13 mouse cellular contexts compared by ENCODE assay signal in the genomic region with DNA sequence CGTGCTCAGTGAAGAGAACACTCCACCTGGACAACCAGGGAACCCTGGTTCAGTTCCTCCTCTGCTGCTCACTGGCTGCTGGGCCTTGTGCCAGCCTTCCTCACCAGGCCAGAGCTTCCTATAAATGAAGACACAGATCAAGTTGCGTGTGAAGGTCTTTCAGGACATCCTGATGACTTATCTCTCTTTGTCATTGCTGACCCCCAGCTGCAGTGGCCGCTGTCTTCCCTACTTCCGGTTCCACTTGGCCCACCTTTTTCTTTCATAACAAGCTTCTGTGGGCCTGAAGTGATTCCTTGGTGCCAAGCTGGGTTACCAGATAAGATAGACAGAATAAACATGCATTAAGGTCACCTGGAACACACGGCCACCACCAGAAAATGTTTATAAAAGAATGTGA.
DNase-seq lines count a peak whose midpoint lies in the region; ATAC-seq and TF ChIP-seq lines count a peak whose summit lies in the region.
"Had no signal": no experiment of that assay in that cellular context is flagged by ENCODE, and none has a peak within 500 bp of the region (broad histone marks: within the 10 kb centered on the region; RNA-seq: fewer than 3 reads in every experiment).

No protein-coding gene starts in this region.

- H3K4me3 ChIP-seq in heart, embryonic 16.5 days (ENCODE audit: low read length), result no peak overlapping the region
- H3K4me3 ChIP-seq in lung, postnatal 0 days (ENCODE audit: low read depth, low read length), result no peak overlapping the region
- H3K4me3 ChIP-seq in forebrain, embryonic 13.5 days, result no peak overlapping the region
- H3K4me3 ChIP-seq: heart, embryonic 15.5 days; limb, embryonic 13.5 days; myocyte had no signal

- H3K9me3 ChIP-seq in heart, embryonic 16.5 days (replicated peaks; ENCODE audit: control insufficient read depth, low read length), result no peaks in the 10 kb centered on the region
- no peaks in the 10 kb centered on the region for H3K9me3 ChIP-seq in lung, postnatal 0 days (ENCODE audit: low read length)
- H3K9me3 ChIP-seq in forebrain, embryonic 13.5 days (replicated peaks), result no peaks in the 10 kb centered on the region
- H3K9me3 ChIP-seq: heart, embryonic 15.5 days; limb, embryonic 13.5 days had no signal

- H3K9ac ChIP-seq in heart, embryonic 16.5 days (ENCODE audit: low read length), result no peak overlapping the region
- H3K9ac ChIP-seq in lung, postnatal 0 days (replicated peaks; ENCODE audit: low read depth), result no peak overlapping the region
- H3K9ac ChIP-seq in forebrain, embryonic 13.5 days, result no peak overlapping the region
- H3K9ac ChIP-seq: heart, embryonic 15.5 days; limb, embryonic 13.5 days had no signal

- WGBS in heart, embryonic 16.5 days, result 25% methylated on average over 5 of the region's 5 CpGs
- WGBS in lung, postnatal 0 days, result 18% methylated on average over 5 of the region's 5 CpGs
- 88% methylated on average over 5 of the region's 5 CpGs for WGBS in forebrain, embryonic 13.5 days

- peaks cover 37% of the 10 kb centered on the region for H3K4me1 ChIP-seq in heart, embryonic 16.5 days (ENCODE audit: control insufficient read depth, insufficient read depth, low read length)
- peaks cover 35% of the 10 kb centered on the region for H3K4me1 ChIP-seq in lung, postnatal 0 days (ENCODE audit: insufficient read depth, low read depth, low read length)
- peaks cover 54% of the 10 kb centered on the region for H3K4me1 ChIP-seq in forebrain, embryonic 13.5 days

- H3K27ac ChIP-seq in heart, embryonic 16.5 days (ENCODE audit: low read length), result 0 out of 2 replicates have a peak overlapping the region, but pooled peaks have one; percentile 4
- H3K27ac ChIP-seq in lung, postnatal 0 days (ENCODE audit: low read length), result peak overlapping the region; percentile 69
- no peak overlapping the region for H3K27ac ChIP-seq in forebrain, embryonic 13.5 days
- H3K27ac ChIP-seq: heart, embryonic 15.5 days had no signal

- no peaks in the 10 kb centered on the region for H3K36me3 ChIP-seq in heart, embryonic 16.5 days (ENCODE audit: control insufficient read depth, insufficient read depth)
- H3K36me3 ChIP-seq in lung, postnatal 0 days (ENCODE audit: insufficient read depth, low read length), result no peaks in the 10 kb centered on the region
- H3K36me3 ChIP-seq in forebrain, embryonic 13.5 days (ENCODE audit: poor library complexity, severe bottlenecking), result no peaks in the 10 kb centered on the region
- H3K36me3 ChIP-seq: heart, embryonic 15.5 days; limb, embryonic 13.5 days had no signal

- no peak for ATAC-seq in heart, embryonic 16.5 days (replicated peaks; ENCODE audit: extremely low read depth, insufficient read depth, low FRiP score)
- peak; percentile 51 for ATAC-seq in common myeloid progenitor, adult 5-6 weeks (replicated peaks; ENCODE audit: low read depth, poor library complexity, severe bottlenecking)
- ATAC-seq in lung, postnatal 0 days, result peak; percentile 34
- ATAC-seq in forebrain, embryonic 13.5 days, result no peak
- ATAC-seq: intestine, embryonic 16.5 days had no signal

- no peak overlapping the region for H3K4me2 ChIP-seq in heart, embryonic 16.5 days (ENCODE audit: low read depth, low read length)
- no peak overlapping the region for H3K4me2 ChIP-seq in lung, postnatal 0 days (replicated peaks; ENCODE audit: low read depth, low read length)
- no peak overlapping the region for H3K4me2 ChIP-seq in forebrain, embryonic 13.5 days
- H3K4me2 ChIP-seq: heart, embryonic 15.5 days; limb, embryonic 13.5 days had no signal

- peak; percentile 95 for TF ChIP-seq EP300 in lung, postnatal 0 days (IDR thresholded peaks at IDR 0.05)

- H3K27me3 ChIP-seq in heart, embryonic 16.5 days (ENCODE audit: control insufficient read depth, insufficient read depth, low read length), result no peaks in the 10 kb centered on the region
- H3K27me3 ChIP-seq in lung, postnatal 0 days (replicated peaks; ENCODE audit: insufficient read depth, low read length), result no peaks in the 10 kb centered on the region
- H3K27me3 ChIP-seq in forebrain, embryonic 13.5 days, result no peaks in the 10 kb centered on the region
- H3K27me3 ChIP-seq: limb, embryonic 13.5 days had no signal

- peak; percentile 33 for TF ChIP-seq CTCF in lung, postnatal 0 days (IDR thresholded peaks at IDR 0.05)

- DNase-seq in heart, adult 8-10 months (ENCODE audit: low spot score), result no peak
- peak; percentile 20 for DNase-seq in 3T3-L1 (ENCODE audit: low read depth, low spot score)
- DNase-seq in lung, postnatal 0 days (ENCODE audit: low spot score), result peak; percentile 72
- DNase-seq in spleen, adult 18-20 months, result no peak
- DNase-seq in ovary, postnatal 10 days (ENCODE audit: low spot score), result no peak
- DNase-seq: thymus, postnatal 25 days had no signal

Comparison
In these comparisons a context has a peak if more than half of its experiments do, and no peak if none do; other contexts are left out.
1. ATAC-seq: peak in common myeloid progenitor, adult 5-6 weeks (single experiment) and lung, postnatal 0 days (single experiment); none in heart, embryonic 16.5 days (single experiment) and forebrain, embryonic 13.5 days (single experiment).
2. DNase-seq: peak in 3T3-L1 (single experiment) and lung, postnatal 0 days (single experiment); none in heart, adult 8-10 months (single experiment), spleen, adult 18-20 months (0 of 2) and ovary, postnatal 10 days (single experiment).